Mouse (Mus musculus) brain, embryonic 14.5 days (tissue): ENCODE results near the gene Olfr1426. TPM values are rescaled to one million over a fixed set of nuclear protein-coding genes. Genes with fewer than 3 reads are reported as not detected.
"Not testable (repeated sequence)": the region's sequence is repeated elsewhere in the genome, so short reads cannot be mapped to it uniquely, and the experiment has no call there.

ENCODE experiments used
- DNase-seq: peaks from one replicate; pipeline ENCODE4 v3.0.0-alpha.2; 2011; ENCODE audit warnings: low read depth
- CTCF ChIP-seq: fragments of 200-500 bp; IDR thresholded peaks from 2 replicates; pipeline ENCODE4 v1.5.1; 2012; ENCODE audit warnings: inconsistent platforms, mild to moderate bottlenecking, moderate library complexity, borderline replicate concordance; ENCODE audit not compliant: insufficient read depth, insufficient read length; ENCODE audit errors: extremely low read depth
- POLR2A ChIP-seq: fragments of 200-500 bp; IDR thresholded peaks from 2 replicates; pipeline ENCODE4 v1.6.1; 2012; ENCODE audit warnings: mild to moderate bottlenecking, inconsistent platforms, borderline replicate concordance; ENCODE audit not compliant: poor library complexity, insufficient read depth, insufficient read length, severe bottlenecking; ENCODE audit errors: extremely low read depth
- polyA plus RNA-seq: library from polyadenylated mRNA; depleted of rRNA; stranded (reverse); fragments of >200 nt; gene quantifications from 2 replicates; pipeline ENCODE4 v1.2.3, GENCODE M21; 2012; rRNA removed

Gene Olfr1426
- not detected in 2 replicates for polyA plus RNA-seq

- no peak for DNase-seq
- TF ChIP-seq CTCF: no peak
- no peak for TF ChIP-seq POLR2A
Observed at GRCm38 (mm10) chr19:12091913-12092312, at the start of gene Olfr1426. TSS of gene Olfr1426 (minus strand) at chr19:12092013.

DNA sequence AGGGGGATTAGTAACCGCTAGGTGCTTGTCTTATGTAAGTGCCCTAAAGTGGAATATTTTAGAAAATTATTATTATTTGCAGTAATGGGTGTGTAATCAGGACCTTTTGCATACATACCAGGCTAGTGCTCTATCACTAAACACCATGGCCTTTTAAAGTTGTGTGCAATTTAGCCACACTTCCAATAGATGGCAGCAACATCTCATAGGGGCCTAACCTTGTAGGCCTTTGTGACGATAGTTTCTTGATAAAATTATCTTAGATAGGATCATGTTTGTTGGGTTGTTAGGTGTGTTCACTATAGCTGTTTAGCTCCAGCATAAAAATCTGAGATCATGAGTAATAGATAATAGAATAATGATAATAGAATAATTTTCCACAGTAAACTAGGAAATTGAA, 42.5 kb upstream of the Olfr1426 start:
- peak; percentile 18 for DNase-seq
- TF ChIP-seq CTCF: peak; percentile 30; the same call in 1 of the 2 replicates
- no peak for TF ChIP-seq POLR2A

DNA sequence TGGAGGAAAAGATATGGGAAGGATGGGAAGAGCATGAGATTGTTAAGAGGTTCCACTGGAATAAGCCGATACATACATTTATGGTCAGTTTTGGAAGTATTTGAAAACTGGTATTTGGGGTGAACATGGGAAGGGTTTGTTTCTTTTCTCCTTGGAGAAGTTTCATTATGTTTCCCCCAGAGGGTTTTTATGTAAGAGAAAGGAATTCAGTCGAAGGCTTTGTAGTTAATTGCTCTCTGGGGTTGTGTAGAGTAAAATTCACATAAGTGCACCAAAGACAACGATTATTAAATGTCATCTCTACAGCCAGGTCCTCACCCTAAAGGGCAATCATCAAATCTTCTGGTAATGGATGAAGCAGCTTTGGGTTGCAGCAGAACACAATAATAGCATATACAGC, 31.3 kb upstream of the Olfr1426 start, which contains the start of gene Olfr76:
TSS of gene Olfr76 (minus strand) at position 101 of the 400 bp plus-strand sequence.
- no peak for TF ChIP-seq CTCF
- no peak for TF ChIP-seq POLR2A
- no peak for DNase-seq

DNA sequence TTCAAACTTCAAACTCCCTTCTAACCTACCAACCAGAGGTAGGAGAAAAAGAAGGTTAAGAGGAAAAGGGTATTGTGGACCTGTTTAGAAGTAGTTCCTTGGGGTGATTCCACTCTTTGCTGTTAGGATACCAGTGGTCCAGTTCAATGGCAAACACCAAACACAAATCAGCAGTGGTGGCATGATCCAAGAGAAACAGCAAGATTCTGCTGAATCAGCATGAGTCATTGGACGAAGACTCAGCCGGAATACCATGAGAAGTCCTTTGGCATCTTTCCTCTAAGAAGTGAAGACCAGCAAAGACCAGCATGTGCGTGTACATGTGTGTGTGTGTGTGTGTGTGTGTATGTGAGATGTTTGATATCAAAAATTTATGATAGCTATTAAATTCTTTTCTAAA, 24.7 kb upstream of the Olfr1426 start:
- TF ChIP-seq CTCF: no peak
- TF ChIP-seq POLR2A: no peak
- no peak for DNase-seq

GRCm38 (mm10) chr19:12115797-12116196, 24.0 kb upstream of the Olfr1426 start, which contains the start of gene Olfr1428:
TSS of gene Olfr1428 (minus strand) at chr19:12115897.
- no peak for DNase-seq
- TF ChIP-seq POLR2A (no peak), CTCF (no peak)

- no peak for DNase-seq
- no peak for TF ChIP-seq CTCF
- TF ChIP-seq POLR2A: no peak
Observed at GRCm38 (mm10) chr19:12113807-12114206, 22.0 kb upstream of the Olfr1426 start.

- TF ChIP-seq CTCF: no peak
- TF ChIP-seq POLR2A: no peak
- no peak for DNase-seq
Observed at GRCm38 (mm10) chr19:12104541-12104940, 12.7 kb upstream of the Olfr1426 start.

GRCm38 (mm10) chr19:12103234-12103633, 11.4 kb upstream of the Olfr1426 start, which contains the start of gene Olfr1427:
TSS of gene Olfr1427 (minus strand) at chr19:12103334.
- TF ChIP-seq CTCF (no peak), POLR2A (no peak)
- no peak for DNase-seq

DNA sequence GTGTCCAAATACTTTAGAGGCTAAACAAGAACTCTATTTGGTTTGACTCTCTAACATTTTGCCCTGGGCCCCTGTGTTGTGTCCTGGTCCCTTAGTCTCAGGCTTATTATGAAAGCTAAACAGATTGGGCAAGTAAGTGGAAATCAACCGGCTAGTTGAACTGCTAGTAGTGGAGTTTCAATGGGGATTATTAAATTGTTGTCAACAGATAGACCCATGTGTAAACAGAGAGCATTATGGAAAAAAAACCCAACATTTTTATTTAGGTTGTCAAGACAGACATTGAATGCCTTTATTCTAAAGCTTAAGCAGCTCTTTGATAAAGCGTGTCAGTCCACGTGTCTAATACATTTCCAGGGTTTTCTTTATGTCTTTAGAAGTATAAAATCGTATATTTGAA, 14.2 kb downstream of the Olfr1426 start, which contains the start of gene Olfr1425:
TSS of gene Olfr1425 (minus strand) at position 101 of the 400 bp plus-strand sequence.
- not testable (repeated sequence) for DNase-seq

- not testable (repeated sequence) for DNase-seq
Observed at GRCm38 (mm10) chr19:12069546-12069945, 22.3 kb downstream of the Olfr1426 start.

- not testable (repeated sequence) for DNase-seq
Observed at GRCm38 (mm10) chr19:12067806-12068205, 24.0 kb downstream of the Olfr1426 start.

- not testable (repeated sequence) for DNase-seq
Observed at GRCm38 (mm10) chr19:12062582-12062981, 29.2 kb downstream of the Olfr1426 start, which contains the start of gene Olfr1424. TSS of gene Olfr1424 (minus strand) at chr19:12062682.

GRCm38 (mm10) chr19:12043163-12043562, 48.6 kb downstream of the Olfr1426 start:
- TF ChIP-seq POLR2A (no peak), CTCF (no peak)
- DNase-seq: no peak

DNA sequence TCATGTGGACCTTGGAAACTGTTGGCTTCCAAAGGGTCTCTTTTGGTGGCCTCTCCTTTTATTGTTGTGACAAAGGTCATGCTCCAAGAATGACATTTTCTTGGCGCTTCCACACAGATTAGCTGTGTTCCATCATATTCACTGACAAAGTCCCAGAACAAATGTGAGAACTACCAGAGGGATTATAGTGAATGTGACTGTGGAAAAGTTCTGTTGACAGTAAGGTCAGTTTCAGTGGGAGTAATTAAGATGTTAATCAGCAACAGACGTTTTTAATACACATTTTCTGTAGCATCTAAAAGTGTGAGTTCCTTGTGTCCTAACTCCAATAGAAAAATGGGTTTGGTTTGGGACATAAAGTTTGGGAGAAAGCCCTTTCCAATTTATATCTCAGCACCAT, 50.6 kb downstream of the Olfr1426 start, which contains the start of gene Olfr1423:
TSS of gene Olfr1423 (minus strand) at position 101 of the 400 bp plus-strand sequence.
- no peak for DNase-seq
- TF ChIP-seq POLR2A (no peak), CTCF (no peak)
